Mouse (Mus musculus) CD4-positive, CD25-positive, alpha-beta regulatory T cell, adult 2 months (primary cell): ENCODE results near the gene Myl4.

Experiments used
- DNase-seq: peaks from one replicate; pipeline ENCODE4 v3.0.0-alpha.2; 2012; ENCODE audit warnings: low read depth, low spot score

Myl4 gene

GRCm38 (mm10) chr11:104571373-104571772 lies 20.9 kb downstream of the Myl4 start:
- peak; percentile 26 for DNase-seq

GRCm38 (mm10) chr11:104572091-104572490 lies 21.6 kb downstream of the Myl4 start:
- no peak for DNase-seq

GRCm38 (mm10) chr11:104572566-104572965 lies 22.1 kb downstream of the Myl4 start:
- no peak for DNase-seq

- no peak for DNase-seq
Observed at GRCm38 (mm10) chr11:104576772-104577612, 26.5 kb downstream of the Myl4 start.

- no peak for DNase-seq
Observed at GRCm38 (mm10) chr11:104578074-104578473, 27.6 kb downstream of the Myl4 start.

GRCm38 (mm10) chr11:104579084-104579483 lies 28.6 kb downstream of the Myl4 start:
- no peak for DNase-seq

GRCm38 (mm10) chr11:104579575-104579974 lies 29.1 kb downstream of the Myl4 start:
- no peak for DNase-seq

- no peak for DNase-seq
Observed at GRCm38 (mm10) chr11:104580091-104580490, 29.6 kb downstream of the Myl4 start.

GRCm38 (mm10) chr11:104580606-104581005 lies 30.1 kb downstream of the Myl4 start:
- no peak for DNase-seq

GRCm38 (mm10) chr11:104581446-104582307 lies 31.2 kb downstream of the Myl4 start:
- peak; percentile 79 for DNase-seq

GRCm38 (mm10) chr11:104582308-104582606 lies 31.8 kb downstream of the Myl4 start:
- no peak for DNase-seq

- DNase-seq, result peak; percentile 70
Observed at GRCm38 (mm10) chr11:104582630-104583364, 32.3 kb downstream of the Myl4 start.

- no peak for DNase-seq
Observed at GRCm38 (mm10) chr11:104585495-104585894, 35.0 kb downstream of the Myl4 start.

- no peak for DNase-seq
Observed at GRCm38 (mm10) chr11:104587904-104588303, 37.4 kb downstream of the Myl4 start.

- DNase-seq, result no peak
Observed at GRCm38 (mm10) chr11:104588513-104588912, 38.0 kb downstream of the Myl4 start.

- no peak for DNase-seq
Observed at GRCm38 (mm10) chr11:104589570-104589969, 39.1 kb downstream of the Myl4 start.

- DNase-seq, result peak; percentile 91
Observed at GRCm38 (mm10) chr11:104590148-104590547, 39.7 kb downstream of the Myl4 start.

GRCm38 (mm10) chr11:104592066-104592835 lies 41.8 kb downstream of the Myl4 start:
- DNase-seq, result no peak

GRCm38 (mm10) chr11:104596365-104596764 lies 45.9 kb downstream of the Myl4 start:
- DNase-seq, result no peak

- DNase-seq, result peak; percentile 20
Observed at GRCm38 (mm10) chr11:104599265-104599945, 48.9 kb downstream of the Myl4 start.

- DNase-seq, result no peak
Observed at GRCm38 (mm10) chr11:104600675-104601074, 50.2 kb downstream of the Myl4 start.
